Mouse (Mus musculus) limb, embryonic 15.5 days (tissue): ENCODE data around the gene Pdk2. TPM values are rescaled to one million over a fixed set of nuclear protein-coding genes. Genes with fewer than 3 reads are reported as not detected.

ENCODE experiments used
- ATAC-seq: fragments of 200-750 bp; cut with Nextera tagmentation; 2 replicates; pipeline ENCODE4 v1.8.0; 2017; ENCODE audit warnings: low read depth, moderate TSS enrichment; ENCODE audit not compliant: insufficient number of reproducible peaks, low FRiP score, low TSS enrichment
- H3K27ac ChIP-seq: fragments of 300-500 bp; sonication (generic); 2 replicates; pipeline ENCODE4 v1.5.1; 2015; ENCODE audit warnings: moderate library complexity, mild to moderate bottlenecking, inconsistent platforms
- H3K27me3 ChIP-seq: fragments of 300-500 bp; sonication (generic); 2 replicates; pipeline ENCODE4 v1.6.1; 2015; ENCODE audit warnings: inconsistent platforms
- H3K36me3 ChIP-seq: fragments of 300-500 bp; sonication (generic); 2 replicates; pipeline ENCODE4 v1.6.1; 2015; ENCODE audit warnings: inconsistent platforms
- H3K4me1 ChIP-seq: fragments of 300-500 bp; sonication (generic); 2 replicates; pipeline ENCODE4 v1.6.1; 2015; ENCODE audit warnings: inconsistent platforms
- H3K4me2 ChIP-seq: fragments of 300-500 bp; sonication (generic); 2 replicates; pipeline ENCODE4 v1.6.1; 2015; ENCODE audit warnings: mild to moderate bottlenecking, inconsistent platforms
- H3K4me3 ChIP-seq: fragments of 300-500 bp; sonication (generic); 2 replicates; pipeline ENCODE4 v1.5.1; 2015; ENCODE audit warnings: mild to moderate bottlenecking, inconsistent platforms
- H3K9ac ChIP-seq: fragments of 300-500 bp; sonication (generic); 2 replicates; pipeline ENCODE4 v1.6.1; 2015; ENCODE audit warnings: inconsistent platforms
- H3K9me3 ChIP-seq: fragments of 300-500 bp; sonication (generic); 2 replicates; pipeline ENCODE4 v1.6.1; 2016; ENCODE audit warnings: inconsistent platforms
- WGBS: fragments of 180-500 bp; shearing (Covaris S2); methylation state at CpG from one replicate; pipeline ENCODE4 v1.1.7; 2015; 5-methylcytosine and 5-hydroxymethylcytosine counted together
- polyA plus RNA-seq: library from polyadenylated mRNA; unstranded; fragments of >200 nt; fragmentation: Nextera tagmentation; extraction: Ambion mirVana; gene quantifications from 2 replicates; pipeline ENCODE4 v1.2.1, GENCODE M21; 2015

The Pdk2 gene
- polyA plus RNA-seq, 1 experiment from 2014 or later = 33.4 TPM

DNA sequence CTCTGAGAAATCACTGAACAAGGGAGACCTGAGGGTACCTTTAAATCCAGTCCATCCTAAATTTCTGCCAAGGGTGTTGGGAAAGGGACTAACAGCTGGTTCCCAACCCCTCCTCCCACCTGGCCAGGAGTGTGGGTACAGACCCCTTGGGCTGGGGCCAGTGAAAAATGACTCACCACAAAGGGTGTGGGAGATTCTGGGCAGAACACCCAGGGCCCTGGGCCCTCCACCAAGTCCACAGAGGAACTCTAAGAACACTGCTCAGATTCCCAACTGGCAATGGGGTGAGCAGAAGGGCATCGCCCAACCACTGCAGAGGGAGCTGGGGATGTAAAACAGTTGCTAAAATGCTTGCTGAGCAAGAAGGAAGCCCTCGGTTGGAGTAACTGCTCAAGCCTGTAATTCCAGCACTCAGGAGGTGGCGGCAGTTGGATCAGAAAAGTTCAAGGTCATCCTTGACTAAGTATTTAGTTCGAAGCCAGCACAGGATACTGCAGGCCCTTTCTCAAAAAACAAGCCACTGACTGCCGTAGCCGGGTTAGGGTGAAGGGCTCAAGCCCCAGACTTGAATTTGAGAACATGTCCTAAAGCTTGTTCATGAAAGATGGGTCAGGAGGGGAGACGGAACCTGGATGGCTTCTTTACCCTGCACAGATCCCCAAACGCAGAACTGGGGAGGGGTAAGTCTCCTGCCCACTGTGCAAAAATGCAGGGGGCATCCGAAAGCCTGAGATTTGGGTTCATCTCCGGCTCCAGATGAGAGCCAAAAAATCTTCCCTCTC lies 52.2 kb downstream of the Pdk2 start:
- 13% methylated on average over 10 of the region's 10 CpGs for WGBS
- no peak for ATAC-seq
- no peaks in the 10 kb centered on the region for H3K9me3 ChIP-seq
- H3K27ac ChIP-seq = peak overlapping the region; percentile 94
- no peaks in the 10 kb centered on the region for H3K27me3 ChIP-seq
- peak overlapping the region; percentile 84 for H3K4me3 ChIP-seq
- peaks cover 57% of the 10 kb centered on the region for H3K4me1 ChIP-seq
- peak overlapping the region; percentile 93 for H3K4me2 ChIP-seq
- H3K36me3 ChIP-seq = no peaks in the 10 kb centered on the region
- H3K9ac ChIP-seq = peak overlapping the region; percentile 28; the same call in 1 of the 2 replicates

DNA sequence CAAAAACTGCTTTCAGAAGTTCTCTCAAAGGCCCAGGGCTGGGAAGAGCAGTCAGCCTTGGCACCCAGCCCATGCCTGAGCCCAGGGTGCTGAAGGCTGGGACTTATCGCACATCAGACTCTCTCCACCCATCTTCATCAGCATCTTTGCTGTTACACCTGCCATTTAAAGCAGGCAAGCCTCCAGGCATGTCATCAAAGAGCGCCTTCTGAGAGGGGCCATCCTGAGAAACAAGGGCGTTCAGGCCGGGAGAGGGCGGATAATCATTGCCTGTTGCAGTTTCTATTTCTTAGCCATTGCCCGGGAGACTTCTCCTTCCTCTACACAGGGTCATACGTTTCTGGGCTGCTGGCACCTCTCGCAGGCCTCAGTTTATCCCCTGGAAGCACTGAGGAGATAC lies 53.3 kb downstream of the Pdk2 start:
- H3K4me1 ChIP-seq = peaks cover 46% of the 10 kb centered on the region
- H3K4me2 ChIP-seq = no peak overlapping the region
- ATAC-seq = no peak
- H3K27ac ChIP-seq = no peak overlapping the region
- 62% methylated on average over 8 of the region's 8 CpGs for WGBS
- no peaks in the 10 kb centered on the region for H3K36me3 ChIP-seq
- no peak overlapping the region for H3K4me3 ChIP-seq
- no peaks in the 10 kb centered on the region for H3K9me3 ChIP-seq
- no peak overlapping the region for H3K9ac ChIP-seq
- H3K27me3 ChIP-seq = no peaks in the 10 kb centered on the region

DNA sequence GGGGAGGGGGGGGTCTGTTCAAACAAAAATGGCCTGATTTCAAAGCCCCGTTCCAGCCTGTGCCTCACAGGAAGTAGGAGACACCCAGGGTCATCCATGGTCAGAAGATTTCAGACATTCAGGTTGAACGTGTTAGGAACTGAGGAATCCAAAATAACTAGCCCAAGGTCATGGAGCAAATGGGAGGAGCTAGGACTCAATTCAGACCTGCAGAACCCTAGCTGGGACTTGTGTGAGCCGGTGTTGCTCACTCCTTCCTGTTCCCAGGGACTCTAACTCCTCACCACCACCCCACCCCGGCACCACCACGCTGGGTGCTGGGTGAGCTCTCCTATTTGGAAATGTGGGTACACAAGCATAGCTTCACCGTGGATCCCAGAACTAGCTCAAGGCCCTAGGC lies 53.8 kb downstream of the Pdk2 start:
- Histone ChIP-seq H3K4me1 (peaks cover 40% of the 10 kb centered on the region), H3K36me3 (no peaks in the 10 kb centered on the region), H3K9ac (no peak overlapping the region), H3K4me3 (no peak overlapping the region), H3K27ac (no peak overlapping the region), H3K27me3 (no peaks in the 10 kb centered on the region), H3K4me2 (no peak overlapping the region), H3K9me3 (no peaks in the 10 kb centered on the region)
- no peak for ATAC-seq
- WGBS = 55% methylated on average over 6 of the region's 6 CpGs

DNA sequence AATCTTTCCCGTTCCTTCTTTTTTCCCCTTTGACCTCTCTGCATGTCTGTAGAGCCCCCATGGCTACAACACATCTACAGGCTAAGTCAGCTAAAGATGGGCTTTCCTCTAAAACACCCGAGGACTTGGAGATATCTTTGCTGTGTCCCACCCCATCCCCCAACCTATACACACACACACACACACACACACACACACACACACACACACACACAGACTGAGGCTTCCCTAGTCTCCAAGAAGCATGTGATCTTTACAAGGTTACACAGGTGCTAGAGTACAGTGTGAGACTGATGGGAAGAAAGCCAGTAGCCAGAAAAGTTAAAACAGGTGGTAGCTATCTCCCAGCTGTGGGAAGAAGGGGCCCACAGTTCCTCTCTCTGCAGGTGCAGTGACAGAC lies 54.7 kb downstream of the Pdk2 start:
- H3K4me3 ChIP-seq = no peak overlapping the region
- H3K4me2 ChIP-seq = no peak overlapping the region
- 60% methylated on average over 2 of the region's 2 CpGs for WGBS
- H3K27me3 ChIP-seq = no peaks in the 10 kb centered on the region
- H3K9me3 ChIP-seq = no peaks in the 10 kb centered on the region
- H3K27ac ChIP-seq = no peak overlapping the region
- ATAC-seq = no peak
- H3K9ac ChIP-seq = no peak overlapping the region
- no peaks in the 10 kb centered on the region for H3K36me3 ChIP-seq
- H3K4me1 ChIP-seq = peaks cover 33% of the 10 kb centered on the region

DNA sequence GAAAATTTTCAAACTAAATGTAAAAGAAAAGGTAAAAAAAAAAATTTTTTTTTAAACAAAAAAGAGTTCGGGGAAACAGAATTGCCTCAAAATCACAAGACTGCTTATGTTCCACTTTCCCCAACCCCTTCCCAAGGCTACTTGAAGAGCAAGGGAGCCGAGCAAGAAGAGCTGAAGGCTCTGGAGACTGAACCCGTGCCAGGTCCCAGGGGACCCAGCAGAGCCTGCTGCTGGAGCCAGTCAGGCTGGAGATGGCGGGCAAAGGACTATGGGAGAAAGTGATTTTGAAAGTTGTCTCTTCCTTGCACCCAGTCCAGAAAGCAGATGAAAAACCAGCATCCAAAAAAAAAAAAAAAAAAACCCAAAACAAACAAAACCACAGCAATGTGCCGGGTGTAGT lies 55.3 kb downstream of the Pdk2 start:
- peaks cover 33% of the 10 kb centered on the region for H3K4me1 ChIP-seq
- ATAC-seq = no peak
- no peak overlapping the region for H3K4me2 ChIP-seq
- H3K4me3 ChIP-seq = no peak overlapping the region
- no peak overlapping the region for H3K9ac ChIP-seq
- no peaks in the 10 kb centered on the region for H3K27me3 ChIP-seq
- H3K9me3 ChIP-seq = no peaks in the 10 kb centered on the region
- 72% methylated on average over 5 of the region's 5 CpGs for WGBS
- no peak overlapping the region for H3K27ac ChIP-seq
- H3K36me3 ChIP-seq = no peaks in the 10 kb centered on the region

DNA sequence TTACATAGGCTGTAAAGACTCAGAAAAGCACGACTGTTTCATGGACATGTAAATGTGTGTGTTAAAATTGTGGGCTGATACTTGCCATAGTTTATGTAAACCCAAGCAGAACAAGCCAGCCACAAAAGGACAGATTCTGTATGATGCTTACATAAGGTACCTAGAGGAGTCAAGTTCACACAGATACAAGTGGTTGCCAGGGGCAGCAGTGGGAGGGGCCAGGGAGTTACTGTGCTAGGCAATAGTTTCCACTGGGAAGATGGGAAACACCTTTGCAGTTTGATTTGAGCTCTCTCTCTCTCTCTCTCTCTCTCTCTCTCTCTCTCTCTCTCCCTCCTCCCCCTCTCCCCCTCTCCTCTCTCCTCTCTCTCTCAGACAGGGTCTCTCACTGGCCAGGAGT lies 56.0 kb downstream of the Pdk2 start:
- H3K27me3 ChIP-seq = no peaks in the 10 kb centered on the region
- no peak overlapping the region for H3K27ac ChIP-seq
- no peak overlapping the region for H3K4me3 ChIP-seq
- no peak overlapping the region for H3K9ac ChIP-seq
- 39% methylated on average over 1 of the region's 1 CpGs for WGBS
- H3K36me3 ChIP-seq = no peaks in the 10 kb centered on the region
- peaks cover 28% of the 10 kb centered on the region for H3K4me1 ChIP-seq
- no peak overlapping the region for H3K4me2 ChIP-seq
- ATAC-seq = no peak
- H3K9me3 ChIP-seq = no peaks in the 10 kb centered on the region

DNA sequence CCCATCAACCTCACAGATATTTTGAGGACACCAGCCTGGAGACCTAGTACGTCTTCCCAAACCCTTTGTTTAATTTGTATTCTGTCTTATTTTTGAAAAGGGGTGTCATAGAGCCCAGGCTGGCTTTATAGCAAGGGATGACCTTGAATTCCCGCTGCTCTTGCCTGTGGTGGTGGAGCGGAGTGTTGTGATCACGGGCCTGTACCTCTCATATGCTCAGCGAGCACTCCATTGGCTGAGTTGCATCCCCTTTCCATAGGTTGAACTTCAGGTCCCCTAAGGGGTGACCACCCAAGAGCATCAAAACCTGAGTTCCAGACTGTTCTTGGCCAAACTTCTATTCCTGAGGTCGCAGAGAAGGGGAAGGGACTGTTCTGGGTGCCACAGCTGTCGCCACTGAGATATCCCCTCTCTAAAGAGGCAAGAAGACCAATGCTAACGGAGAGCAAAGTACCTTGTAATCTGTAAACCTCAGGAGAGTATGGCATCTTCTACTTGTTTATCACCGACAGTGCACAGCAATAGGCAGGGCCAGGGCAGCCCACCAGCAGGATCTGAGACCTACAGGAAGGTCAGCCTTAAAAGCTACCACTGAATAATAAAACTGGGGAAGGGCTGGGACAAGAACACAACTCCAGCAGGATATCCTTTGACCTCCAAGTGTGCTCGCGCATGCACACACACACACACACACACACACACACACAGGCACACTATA lies 61.5 kb downstream of the Pdk2 start:
- Histone ChIP-seq H3K4me2 (no peak overlapping the region; the same call in 1 of the 2 replicates), H3K9me3 (no peaks in the 10 kb centered on the region), H3K4me1 (peaks cover 11% of the 10 kb centered on the region), H3K9ac (no peak overlapping the region), H3K36me3 (no peaks in the 10 kb centered on the region), H3K27me3 (no peaks in the 10 kb centered on the region), H3K4me3 (peak overlapping the region; percentile 30), H3K27ac (no peak overlapping the region)
- WGBS = 81% methylated on average over 11 of the region's 11 CpGs
- no peak for ATAC-seq

DNA sequence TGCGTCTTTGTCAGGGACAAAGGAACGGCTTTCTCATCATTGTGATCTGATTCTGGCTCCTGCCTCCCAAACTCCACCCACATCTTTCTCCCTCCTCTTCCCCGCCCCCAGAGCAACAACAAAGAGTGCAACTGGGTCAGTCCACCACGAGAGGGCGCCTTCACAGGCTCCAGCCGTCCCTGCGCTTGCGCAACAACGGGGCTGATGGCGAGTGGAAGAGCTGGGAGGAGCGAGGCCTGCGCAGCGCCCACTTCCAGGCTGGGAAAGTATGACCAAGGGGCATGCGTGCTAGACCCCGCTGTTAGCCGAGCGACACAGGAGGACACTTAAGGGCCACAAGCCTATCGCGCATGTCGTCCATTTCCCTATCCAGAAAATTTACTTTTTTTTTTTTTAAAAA lies 62.2 kb downstream of the Pdk2 start:
- H3K9ac ChIP-seq = no peak overlapping the region

DNA sequence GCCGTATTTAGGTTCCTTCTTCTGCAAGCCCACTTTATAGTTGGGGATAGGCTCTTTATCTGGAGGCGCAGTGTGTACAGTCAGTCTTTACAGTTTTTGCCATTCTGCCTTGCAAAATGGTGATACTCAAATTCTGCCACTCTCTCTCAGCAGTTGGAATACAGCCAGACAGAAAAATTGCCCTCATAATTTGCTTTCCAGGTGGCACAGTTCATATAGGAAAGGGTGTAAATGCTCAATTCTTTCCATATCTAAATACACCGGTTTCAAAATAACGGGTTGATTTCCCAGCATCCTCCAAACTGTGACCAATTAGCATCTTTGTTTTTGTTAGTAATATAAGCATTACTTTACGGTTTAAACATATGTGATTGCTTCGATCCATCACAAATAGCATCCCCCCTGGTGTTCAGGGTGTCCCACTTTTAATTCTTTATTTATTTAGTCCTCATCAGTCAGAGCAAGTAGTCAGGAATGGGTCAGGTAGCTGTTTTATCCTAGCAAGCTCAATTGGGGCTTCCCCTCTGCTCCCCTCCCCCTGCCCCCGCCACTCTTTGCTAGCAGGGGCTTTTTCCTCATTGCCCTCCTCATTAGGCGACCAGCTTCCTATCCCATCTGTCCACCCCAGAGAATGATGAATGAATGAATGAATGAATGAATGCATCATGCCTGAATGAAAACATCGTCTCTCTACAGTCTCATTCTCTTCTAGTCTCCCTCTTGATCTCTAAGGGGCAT lies 62.8 kb downstream of the Pdk2 start:
- H3K4me2 ChIP-seq = peak overlapping the region; percentile 44
- peaks cover 11% of the 10 kb centered on the region for H3K4me1 ChIP-seq
- H3K9ac ChIP-seq = no peak overlapping the region
- no peaks in the 10 kb centered on the region for H3K36me3 ChIP-seq
- peak overlapping the region; percentile 30 for H3K4me3 ChIP-seq
- no peak overlapping the region for H3K27ac ChIP-seq
- no peaks in the 10 kb centered on the region for H3K27me3 ChIP-seq
- 45% methylated on average over 9 of the region's 9 CpGs for WGBS
- no peak for ATAC-seq
- H3K9me3 ChIP-seq = no peaks in the 10 kb centered on the region

More for the DNA sequence above, 62.2 kb downstream of the Pdk2 start:
- ATAC-seq = peak; percentile 86
- Histone ChIP-seq H3K4me2 (peak overlapping the region; percentile 44), H3K9me3 (no peaks in the 10 kb centered on the region), H3K27me3 (no peaks in the 10 kb centered on the region), H3K4me3 (peak overlapping the region; percentile 30), H3K27ac (no peak overlapping the region), H3K36me3 (no peaks in the 10 kb centered on the region), H3K4me1 (peaks cover 11% of the 10 kb centered on the region)
- under 1% methylated on average over 20 of the region's 20 CpGs for WGBS

Other genes with a start within 250 kb of the Pdk2 start
- gene Col1a1, start 105.1 kb downstream of the Pdk2 start, polyA plus RNA-seq = 4,882 and 5,832 TPM in 2 replicates
- 0.42 TPM in 1 of 2 replicates, not detected in the other for gene Hils1, start 73.8 kb downstream of the Pdk2 start, polyA plus RNA-seq
- gene Sgca, start 65.0 kb downstream of the Pdk2 start, polyA plus RNA-seq = 7.5 and 18.9 TPM in 2 replicates
- gene Ppp1r9b, start 50.3 kb downstream of the Pdk2 start, polyA plus RNA-seq = 9.7 and 9.9 TPM in 2 replicates
- gene Samd14, start 31.5 kb downstream of the Pdk2 start, polyA plus RNA-seq = 21.4 and 25.1 TPM in 2 replicates
- 8.9 and 9.5 TPM in 2 replicates for gene Itga3, start 35.4 kb upstream of the Pdk2 start, polyA plus RNA-seq
- 17.7 and 20.9 TPM in 2 replicates for gene Dlx3, start 78.8 kb upstream of the Pdk2 start, polyA plus RNA-seq
- gene Dlx4, start 104.9 kb upstream of the Pdk2 start, polyA plus RNA-seq = 3.3 and 4.4 TPM in 2 replicates
- 0.12 and 0.32 TPM in 2 replicates for gene Tac4, start 220.2 kb upstream of the Pdk2 start, polyA plus RNA-seq